Mouse (Mus musculus) MEL (cell line): Measurements from ENCODE around the gene Col20a1.

Source experiments
- ELF1 ChIP-seq: IDR thresholded peaks from 2 replicates; pipeline ENCODE4 v1.6.1; 2014; ENCODE audit warnings: low read depth, mild to moderate bottlenecking, inconsistent platforms, low read length, improper control_type of control experiment, moderate library complexity
- MAX ChIP-seq: IDR thresholded peaks from 2 replicates; pipeline ENCODE4 v1.6.1; 2011; ENCODE audit warnings: low read length, improper control_type of control experiment

DNA sequence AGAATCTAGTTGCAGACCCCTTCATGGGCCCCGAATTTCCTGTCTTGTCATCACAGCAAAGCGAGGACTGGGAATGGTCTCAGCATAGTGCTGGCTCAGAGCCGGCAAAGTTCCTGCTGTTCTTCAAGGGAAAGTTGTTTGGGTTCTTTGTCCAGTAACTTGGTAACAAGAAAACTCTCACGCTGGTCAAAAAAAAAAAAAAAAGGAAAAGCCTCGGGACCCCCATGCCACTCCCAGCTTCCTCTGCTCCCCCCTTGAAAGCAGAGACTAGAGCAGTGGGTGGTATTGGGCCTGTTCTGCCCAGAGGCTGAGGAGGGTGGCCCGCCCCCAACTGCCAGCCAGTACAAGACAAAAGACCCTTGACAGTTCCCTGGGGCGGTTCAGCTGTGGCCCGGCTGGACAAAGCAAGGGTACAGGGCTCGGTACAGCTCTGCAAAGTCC is 33.6 kb upstream of the Col20a1 start:
- TF ChIP-seq ELF1 (no peak), MAX (no peak)
